Mouse (Mus musculus) gastrocnemius, postnatal 36 days (tissue): ENCODE measurements around the gene Neurl1b. TPM values are rescaled to one million over a fixed set of nuclear protein-coding genes. Genes with fewer than 3 reads are reported as not detected.

Experiments
- DNase-seq, 2 experiments: peaks; one replicate each; pipeline ENCODE4 v3.0.0; 2022
- intact Hi-C: fragments of 180-260 bp; cut with DNase I; formaldehyde crosslinking; loops from one replicate; pipeline ENCODE4 v1.15.1; 2025
- long read RNA-seq, 2 experiments: library from polyadenylated mRNA; stranded (forward); transcript quantifications; one replicate each; pipeline ENCODE4 v2.0.0; 2021
- total RNA-seq, 2 experiments: library from RNA; stranded (reverse); gene quantifications; 2 replicates each; pipeline ENCODE4 v1.2.3; 2021

Neurl1b gene
- 1 to 10 TPM; 2.6 to 3.7 TPM for total RNA-seq
- long read RNA-seq, experiment 1 = 0 reads
- long read RNA-seq, experiment 2, partial matches to known transcripts = 0 of 1 reads
- long read RNA-seq, experiment 2, other reads (novel, unspliced or antisense) = 1 of 1 reads

DNA sequence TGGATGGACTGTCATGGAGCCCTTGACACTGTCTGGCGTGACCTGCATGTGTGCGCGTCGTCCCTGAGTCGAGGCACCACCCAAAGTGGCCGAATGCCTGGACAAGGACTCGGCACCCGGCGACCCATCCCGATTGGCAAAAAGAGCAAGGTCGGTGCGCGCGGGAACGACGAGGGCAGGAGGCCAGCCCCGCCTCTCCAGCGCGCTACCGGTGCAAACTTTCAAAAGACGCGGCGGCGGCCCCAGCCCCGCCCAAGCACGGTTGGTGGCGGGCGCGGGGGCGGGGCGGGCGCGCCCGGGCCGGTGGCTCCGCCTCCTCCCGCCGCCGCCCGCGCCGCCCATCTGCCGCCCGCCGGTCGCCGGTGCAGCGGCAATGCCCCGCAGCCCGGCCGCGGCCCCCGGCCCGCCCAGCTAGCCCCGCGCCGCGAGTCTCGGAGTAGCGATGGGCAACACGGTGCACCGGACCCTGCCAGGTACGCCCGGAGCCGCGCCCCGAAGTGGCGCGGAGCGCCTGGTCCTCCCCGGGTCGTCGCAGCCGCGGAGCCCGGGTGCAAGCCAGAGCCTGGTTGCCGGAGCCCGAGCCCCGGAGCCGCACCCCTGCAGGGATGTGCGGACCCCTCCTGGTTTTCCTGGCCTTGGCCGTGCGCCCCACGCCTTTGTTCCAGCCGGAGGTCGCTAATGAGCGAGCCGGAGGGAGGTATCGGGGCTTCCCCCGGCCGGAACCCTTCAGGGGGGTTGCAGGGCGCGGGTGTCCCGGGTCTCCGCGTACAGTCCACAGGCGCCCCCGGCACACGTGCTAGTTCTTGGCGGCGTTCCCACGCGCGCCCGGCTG lies at the start of gene Neurl1b:
Gene Neurl1b (plus strand): TSS at position 307 of the 832 bp plus-strand sequence.
- intact Hi-C loops = no loop called here
- DNase-seq = peak; percentile 42 to 44

- DNase-seq = no peak
- intact Hi-C loops = no loop called here
These were observed 47.8 kb upstream of the Neurl1b start for GRCm38 (mm10) chr17:26366792-26367191.

DNA sequence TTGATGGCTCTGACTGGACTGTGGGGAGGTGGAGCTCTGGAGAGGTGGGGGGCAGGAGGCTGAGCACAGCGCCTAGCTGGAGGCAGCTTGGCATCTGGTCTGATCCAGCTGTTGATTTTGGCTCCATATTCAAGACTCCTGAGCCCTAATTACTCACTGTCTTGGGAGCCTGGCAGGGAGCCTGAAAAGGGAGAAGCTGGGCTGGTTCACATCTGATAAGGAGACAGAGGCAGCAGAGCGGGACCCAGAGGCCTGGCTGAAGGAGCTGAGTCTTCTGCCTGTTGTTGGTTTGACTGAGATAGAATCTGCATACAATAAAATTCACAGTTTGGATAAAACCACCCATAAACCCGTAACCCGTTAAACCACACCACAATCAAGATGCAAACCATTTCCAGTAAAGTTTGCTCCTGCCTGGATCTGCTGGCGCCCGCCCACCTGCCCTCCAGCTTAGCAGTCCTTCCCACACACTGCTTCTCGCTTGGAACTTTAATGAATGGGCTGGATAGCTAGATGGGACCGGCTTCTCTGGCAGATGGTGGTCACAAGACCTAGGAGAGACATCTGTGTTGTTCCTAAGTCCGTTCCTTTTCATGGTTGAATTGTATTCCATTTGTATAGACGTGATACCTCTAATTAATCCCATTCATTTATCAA lies 46.2 kb upstream of the Neurl1b start:
- peak in 1 of 2 experiments; percentile 57 for DNase-seq
- intact Hi-C loops = no loop called here

GRCm38 (mm10) chr17:26370521-26371245 lies 43.9 kb upstream of the Neurl1b start:
- intact Hi-C loops = loop anchor here (5.0 kb wide), 1 partner anchor 52 kb away; no protein-coding TSS in a partner anchor
- DNase-seq = peak in 1 of 2 experiments; percentile 49

DNA sequence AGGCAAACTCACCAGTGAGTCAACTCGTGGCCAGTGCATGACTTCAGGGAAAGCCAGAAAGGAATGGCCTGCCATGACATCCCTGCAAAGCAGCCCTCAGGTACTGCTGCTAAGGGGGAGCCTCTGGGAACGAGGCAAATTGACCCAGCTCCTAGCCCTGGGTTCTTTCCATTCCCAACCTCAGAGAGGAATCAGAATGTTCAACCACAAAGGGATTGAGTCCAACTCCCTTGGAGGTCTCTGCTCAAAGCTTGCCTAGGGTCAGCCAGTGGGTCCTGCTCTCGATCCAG lies 43.4 kb upstream of the Neurl1b start:
- no peak for DNase-seq
- intact Hi-C loops = loop anchor here (5.0 kb wide), 1 partner anchor 51 kb away; no protein-coding TSS in a partner anchor

DNA sequence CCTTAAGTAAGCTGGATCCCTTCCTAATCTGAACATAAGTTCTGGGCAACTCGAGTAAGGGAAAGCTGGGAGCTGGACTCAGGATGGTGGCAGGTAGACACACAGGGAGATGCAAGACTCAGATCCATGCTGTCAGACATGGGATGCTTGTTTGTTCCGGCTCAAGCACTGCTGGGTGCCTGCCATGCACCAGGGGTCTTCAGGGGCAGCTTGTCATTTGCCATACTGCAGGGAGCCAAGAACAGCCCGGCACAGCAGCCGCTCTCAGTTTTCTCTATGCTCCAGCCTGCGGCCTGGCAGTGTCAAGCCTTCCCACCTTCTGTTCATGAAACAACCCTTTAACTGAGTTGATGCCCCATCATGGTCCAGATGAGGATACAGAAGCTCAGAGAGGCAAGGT lies 41.4 kb upstream of the Neurl1b start:
- intact Hi-C loops = loop anchor here (2.0 to 5.0 kb wide), 2 partner anchors 49 to 58 kb away; no protein-coding TSS in a partner anchor
- no peak for DNase-seq

DNA sequence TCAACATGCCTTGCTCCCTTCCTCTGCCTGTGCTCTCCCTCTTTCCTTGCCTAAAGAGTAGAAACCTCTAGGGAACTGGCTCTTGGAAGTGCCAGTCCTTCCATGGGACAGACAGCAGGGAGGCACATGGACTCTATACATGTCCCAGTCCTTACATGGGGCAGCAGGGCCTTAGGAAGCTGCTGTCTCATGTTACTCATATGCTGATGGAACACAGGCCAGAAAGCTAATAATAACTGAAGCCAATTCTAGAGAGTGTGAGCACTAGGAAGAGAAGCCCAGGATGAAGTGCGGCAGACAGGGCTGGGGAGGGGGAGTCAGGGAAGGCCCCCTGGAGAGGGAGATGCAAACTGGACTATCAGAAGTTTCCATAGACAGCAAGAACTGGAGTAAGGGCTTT lies 38.2 kb upstream of the Neurl1b start:
- intact Hi-C loops = no loop called here
- no peak for DNase-seq

DNA sequence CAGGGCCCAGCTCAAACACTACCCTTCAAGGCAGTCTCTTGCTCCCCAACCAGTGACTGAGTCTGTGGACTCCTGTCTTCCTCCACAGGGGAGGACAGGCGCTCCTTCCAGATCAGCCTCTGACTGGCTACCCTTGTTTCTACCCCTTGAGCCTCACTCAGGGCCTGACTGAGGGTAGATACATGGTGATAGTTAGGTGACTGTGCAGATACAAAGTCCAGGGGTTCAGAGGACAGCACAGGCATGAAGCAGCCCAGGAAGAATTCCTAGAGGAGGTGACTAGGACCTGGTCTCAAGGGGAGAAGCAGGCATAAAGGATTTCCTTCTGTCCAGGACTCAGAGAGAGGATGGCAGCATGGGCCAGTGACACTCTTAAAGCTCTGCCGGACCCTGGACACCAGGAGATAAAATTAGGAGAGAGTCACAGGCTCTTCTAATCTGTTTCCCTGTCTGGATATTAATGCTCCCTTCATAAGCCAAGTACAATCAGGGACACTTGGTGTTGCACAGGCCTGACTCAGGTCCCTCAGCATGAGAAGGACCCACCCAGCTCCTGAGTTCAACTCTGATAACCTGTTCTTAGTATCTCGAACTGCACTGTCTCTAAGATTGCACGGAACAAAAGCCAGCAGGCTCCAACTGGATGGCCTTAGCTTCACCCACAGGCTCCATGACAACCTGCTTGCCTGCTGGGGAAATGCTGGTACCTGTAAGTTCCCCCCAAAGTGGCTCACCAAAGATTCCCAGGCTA lies 37.5 kb upstream of the Neurl1b start:
- intact Hi-C loops = no loop called here
- no peak for DNase-seq

- no peak for DNase-seq
- intact Hi-C loops = no loop called here
These were observed 34.2 kb upstream of the Neurl1b start for GRCm38 (mm10) chr17:26380280-26380985.

GRCm38 (mm10) chr17:26380986-26381446 lies 33.6 kb upstream of the Neurl1b start:
- DNase-seq = no peak

GRCm38 (mm10) chr17:26381613-26382012 lies 33.0 kb upstream of the Neurl1b start:
- intact Hi-C loops = no loop called here

More at GRCm38 (mm10) chr17:26380986-26381446, 33.6 kb upstream of the Neurl1b start:
- intact Hi-C loops = no loop called here

DNA sequence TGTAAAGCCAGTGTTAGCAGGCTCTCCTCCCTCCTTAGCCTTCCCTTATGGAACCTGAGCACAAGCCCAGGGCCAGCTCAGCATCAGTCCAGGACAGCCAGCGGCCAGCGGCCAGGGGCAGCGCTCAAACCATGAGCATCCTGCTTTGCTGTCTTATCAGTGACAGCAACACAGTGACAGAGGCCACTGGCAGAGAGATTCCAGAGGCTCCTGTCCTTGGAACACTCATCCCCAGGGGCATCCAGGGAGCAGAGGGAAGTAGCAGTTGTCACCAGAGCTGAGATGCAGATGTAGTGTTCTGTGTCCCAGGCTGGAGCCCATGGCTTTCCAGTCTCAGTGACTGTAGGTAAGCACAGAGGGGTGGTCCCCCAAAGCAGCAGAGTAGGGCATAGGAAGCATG lies 32.5 kb upstream of the Neurl1b start:
- DNase-seq = no peak
- intact Hi-C loops = no loop called here

More at GRCm38 (mm10) chr17:26381613-26382012, 33.0 kb upstream of the Neurl1b start:
- no peak for DNase-seq

DNA sequence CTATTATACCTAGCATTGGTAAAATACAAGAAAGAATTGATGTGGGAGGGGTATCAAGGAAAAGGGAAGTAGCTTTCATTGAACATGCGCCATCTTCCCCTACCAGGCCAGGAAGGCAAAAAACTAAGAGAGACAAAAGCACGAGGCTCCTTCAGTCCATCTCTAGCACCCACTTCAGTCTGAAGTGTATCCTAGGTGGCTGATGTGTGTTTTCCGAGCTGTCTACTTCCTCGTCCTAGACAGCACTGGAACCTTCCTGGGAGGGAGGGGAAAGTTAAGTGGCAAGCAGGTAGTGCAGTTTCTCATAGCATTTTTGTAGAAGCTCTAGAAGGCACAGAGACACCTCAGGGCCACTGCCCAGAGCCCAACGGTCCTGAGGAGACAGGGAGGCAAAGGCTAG lies 31.9 kb upstream of the Neurl1b start:
- intact Hi-C loops = no loop called here
- DNase-seq = no peak

DNA sequence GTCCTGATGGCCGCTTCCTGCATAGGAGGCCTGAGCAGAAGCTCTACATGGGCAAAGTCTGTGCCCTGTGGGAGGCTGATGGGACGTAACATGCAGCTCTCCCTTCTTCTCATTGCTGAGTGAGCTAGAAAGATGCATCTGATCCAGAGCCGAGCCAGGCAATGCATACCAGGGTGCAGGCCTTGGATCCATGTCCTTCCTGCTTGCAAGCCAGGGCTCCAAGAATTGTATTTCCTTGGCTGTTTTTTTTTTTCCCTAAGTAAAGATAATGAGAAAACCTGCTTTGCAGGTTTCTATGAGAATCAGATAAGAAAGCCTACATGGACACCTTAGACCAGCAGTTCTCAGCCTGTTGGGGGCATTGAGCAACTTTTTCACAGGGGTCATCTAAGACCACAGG lies 30.5 kb upstream of the Neurl1b start:
- intact Hi-C loops = no loop called here
- DNase-seq = no peak

DNA sequence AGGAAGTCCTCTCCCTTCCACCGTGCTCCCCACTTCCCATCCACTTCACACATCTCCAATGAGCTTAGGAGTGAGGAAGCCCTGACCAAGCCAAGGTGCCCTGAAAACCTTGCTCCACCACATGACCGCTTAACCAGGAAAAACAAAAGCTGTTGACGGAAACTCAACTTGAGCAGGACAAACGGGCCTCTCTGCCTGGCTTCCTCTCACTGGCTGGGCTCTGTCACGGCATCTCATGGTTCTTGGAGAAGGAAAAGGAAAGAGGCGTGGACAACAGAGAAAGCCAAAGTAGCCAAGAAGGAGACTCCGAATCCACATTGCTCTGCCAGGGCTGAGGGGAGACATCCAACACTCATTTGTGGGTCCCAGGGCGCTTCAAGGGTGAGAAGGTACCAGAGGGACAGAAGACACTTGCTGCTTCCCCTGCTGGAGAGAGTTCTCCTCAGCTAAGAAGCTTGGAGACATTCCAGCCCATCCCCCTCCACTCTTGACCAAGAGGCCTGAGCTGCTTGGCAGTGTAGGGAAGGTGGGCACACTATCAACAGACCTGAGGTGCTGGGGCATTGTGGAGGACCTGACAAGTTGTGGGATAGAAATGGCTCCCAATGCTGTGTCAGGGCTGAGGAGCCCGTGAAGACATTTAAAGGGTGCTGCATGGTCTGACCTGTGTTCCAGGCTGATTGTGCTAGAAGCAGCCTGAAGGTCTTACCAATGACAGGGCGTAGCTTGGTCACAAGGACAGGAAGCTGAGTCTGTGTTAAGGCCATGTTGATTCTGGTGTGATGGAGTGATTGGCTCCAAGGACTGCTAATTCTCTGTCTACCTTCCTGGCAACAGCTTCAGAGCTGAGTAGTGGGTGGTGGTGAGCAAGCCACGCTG lies 29.1 kb upstream of the Neurl1b start:
- DNase-seq = peak in 1 of 2 experiments; percentile 41
- intact Hi-C loops = no loop called here

GRCm38 (mm10) chr17:26386131-26386481 lies 28.5 kb upstream of the Neurl1b start:
- intact Hi-C loops = no loop called here
- no peak for DNase-seq

GRCm38 (mm10) chr17:26388106-26388505 lies 26.5 kb upstream of the Neurl1b start:
- peak; percentile 46 to 48 for DNase-seq

GRCm38 (mm10) chr17:26389241-26389640 lies 25.4 kb upstream of the Neurl1b start:
- intact Hi-C loops = no loop called here

More at GRCm38 (mm10) chr17:26388106-26388505, 26.5 kb upstream of the Neurl1b start:
- intact Hi-C loops = no loop called here

More at GRCm38 (mm10) chr17:26389241-26389640, 25.4 kb upstream of the Neurl1b start:
- DNase-seq = peak; percentile 39 to 49
